Mouse (Mus musculus) liver, embryonic 12.5 days (tissue): ENCODE data around the gene Actr3. TPM values are rescaled to one million over a fixed set of nuclear protein-coding genes. Genes with fewer than 3 reads are reported as not detected.
"Not testable (repeated sequence)": the region's sequence is repeated elsewhere in the genome, so short reads cannot be mapped to it uniquely, and the experiment has no call there.

Source experiments
- ATAC-seq: fragments of 200-750 bp; cut with Nextera tagmentation; 2 replicates; pipeline ENCODE4 v1.8.0; 2017; ENCODE audit warnings: moderate number of reproducible peaks, mild to moderate bottlenecking, moderate library complexity
- H3K27ac ChIP-seq: fragments of 300-500 bp; sonication (generic); 2 replicates; pipeline ENCODE4 v1.5.1; 2016; ENCODE audit warnings: mild to moderate bottlenecking
- H3K27me3 ChIP-seq: fragments of 300-500 bp; sonication (generic); replicated peaks from 2 replicates; pipeline ENCODE4 v1.6.1; 2016; ENCODE audit warnings: mild to moderate bottlenecking, moderate library complexity
- H3K36me3 ChIP-seq: fragments of 300-500 bp; sonication (generic); 2 replicates; pipeline ENCODE4 v1.6.1; 2016; ENCODE audit warnings: mild to moderate bottlenecking, moderate library complexity
- H3K4me1 ChIP-seq: fragments of 300-500 bp; sonication (generic); 2 replicates; pipeline ENCODE4 v1.6.1; 2016
- H3K4me2 ChIP-seq: fragments of 300-500 bp; sonication (generic); 2 replicates; pipeline ENCODE4 v1.6.1; 2016; ENCODE audit warnings: mild to moderate bottlenecking, moderate library complexity
- H3K4me3 ChIP-seq: fragments of 300-500 bp; sonication (generic); 2 replicates; pipeline ENCODE4 v1.5.1; 2016; ENCODE audit warnings: mild to moderate bottlenecking, moderate library complexity
- H3K9ac ChIP-seq: fragments of 300-500 bp; sonication (generic); 2 replicates; pipeline ENCODE4 v1.6.1; 2016; ENCODE audit warnings: mild to moderate bottlenecking, moderate library complexity
- H3K9me3 ChIP-seq: fragments of 300-500 bp; sonication (generic); replicated peaks from 2 replicates; pipeline ENCODE4 v1.6.1; 2016; ENCODE audit warnings: mild to moderate bottlenecking, moderate library complexity
- WGBS: fragments of 180-500 bp; shearing (Covaris S2); methylation state at CpG from one replicate; pipeline ENCODE4 v1.1.7; 2016; ENCODE audit not compliant: insufficient replicate concordance; 5-methylcytosine and 5-hydroxymethylcytosine counted together
- polyA plus RNA-seq: library from polyadenylated mRNA; unstranded; fragments of >200 nt; fragmentation: Nextera tagmentation; extraction: Ambion mirVana; gene quantifications from 2 replicates; pipeline ENCODE4 v1.2.1, GENCODE M21; 2016

Gene Actr3
- polyA plus RNA-seq, 1 experiment from 2014 or later: 177 TPM

DNA sequence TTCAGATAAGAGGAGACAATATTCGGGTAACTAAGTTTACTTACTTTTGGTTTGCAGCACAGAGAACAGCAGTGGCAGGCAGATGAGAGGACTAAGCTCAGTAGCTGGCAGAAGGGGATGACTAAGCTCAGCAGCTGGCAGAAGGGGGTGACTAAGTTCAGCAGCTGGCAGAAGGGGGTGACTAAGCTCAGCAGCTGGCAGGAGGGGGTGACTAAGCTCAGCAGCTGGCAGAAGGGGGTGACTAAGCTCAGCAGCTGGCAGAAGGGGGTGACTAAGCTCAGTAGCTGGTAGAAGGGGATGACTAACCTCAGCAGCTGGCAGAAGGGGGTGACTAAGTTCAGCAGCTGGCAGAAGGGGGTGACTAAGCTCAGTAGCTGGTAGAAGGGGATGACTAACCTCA is 45.9 kb downstream of the Actr3 start:
- not testable (repeated sequence) for H3K27me3 ChIP-seq, H3K4me2 ChIP-seq, H3K9me3 ChIP-seq, H3K9ac ChIP-seq, H3K4me3 ChIP-seq, H3K27ac ChIP-seq, H3K4me1 ChIP-seq, ATAC-seq
- H3K36me3 ChIP-seq: peaks cover 26% of the 10 kb centered on the region
- 58% methylated on average over 1 of the region's 1 CpGs for WGBS

DNA sequence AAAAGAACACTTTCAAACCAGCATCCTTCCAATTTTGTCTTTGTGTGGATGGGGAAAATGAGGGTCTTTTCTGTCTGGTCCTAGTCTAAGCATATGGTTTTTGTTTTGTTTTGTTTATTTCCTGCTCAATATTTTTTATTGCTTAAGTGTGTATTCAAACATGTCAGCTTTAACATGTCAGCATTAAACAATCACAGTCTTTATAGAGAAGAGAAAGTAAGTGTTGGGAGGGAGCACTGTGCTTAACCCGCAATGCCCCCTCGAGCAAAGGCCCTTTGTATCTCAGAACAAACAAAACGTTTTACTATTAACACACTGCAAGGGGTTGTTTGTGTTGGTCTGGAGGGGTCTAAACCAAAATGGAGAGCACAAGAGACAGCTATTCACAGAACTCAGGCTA is 47.2 kb downstream of the Actr3 start:
- H3K27me3 ChIP-seq: no peaks in the 10 kb centered on the region
- no peaks in the 10 kb centered on the region for H3K9me3 ChIP-seq
- H3K36me3 ChIP-seq: peaks cover 19% of the 10 kb centered on the region
- H3K4me1 ChIP-seq: peaks cover 4% of the 10 kb centered on the region; the same call in 1 of the 2 replicates
- no peak for ATAC-seq
- 42% methylated on average over 3 of the region's 3 CpGs for WGBS
- H3K9ac ChIP-seq: no peak overlapping the region
- no peak overlapping the region for H3K4me2 ChIP-seq
- H3K4me3 ChIP-seq: no peak overlapping the region
- no peak overlapping the region for H3K27ac ChIP-seq

DNA sequence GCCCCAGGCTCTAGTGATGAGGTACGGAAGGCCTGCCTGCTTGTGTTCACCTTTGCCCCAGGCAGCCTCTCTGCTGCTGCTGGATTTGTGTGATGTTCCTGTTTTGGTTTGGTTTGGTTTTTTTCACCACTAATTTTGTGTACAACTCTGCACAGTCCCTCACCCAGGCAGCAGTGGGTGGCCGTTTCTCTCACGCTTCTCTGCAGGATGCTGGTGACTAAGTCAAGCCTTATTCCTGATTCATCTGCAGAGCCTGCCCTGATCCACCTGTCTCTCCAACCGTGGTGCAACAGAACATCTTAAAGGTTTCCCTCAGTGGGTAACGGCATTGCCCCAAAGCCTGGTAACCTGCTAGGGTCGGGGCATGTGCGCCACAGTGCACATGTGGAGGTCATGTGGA is 49.3 kb downstream of the Actr3 start:
- no peak overlapping the region for H3K4me3 ChIP-seq
- 67% methylated on average over 7 of the region's 7 CpGs for WGBS
- no peaks in the 10 kb centered on the region for H3K9me3 ChIP-seq
- H3K4me1 ChIP-seq: peaks cover 4% of the 10 kb centered on the region; the same call in 1 of the 2 replicates
- peaks cover 5% of the 10 kb centered on the region for H3K36me3 ChIP-seq
- H3K27me3 ChIP-seq: no peaks in the 10 kb centered on the region
- H3K9ac ChIP-seq: no peak overlapping the region
- peak; percentile 33; the same call in 1 of the 2 replicates for ATAC-seq
- H3K4me2 ChIP-seq: no peak overlapping the region
- no peak overlapping the region for H3K27ac ChIP-seq

DNA sequence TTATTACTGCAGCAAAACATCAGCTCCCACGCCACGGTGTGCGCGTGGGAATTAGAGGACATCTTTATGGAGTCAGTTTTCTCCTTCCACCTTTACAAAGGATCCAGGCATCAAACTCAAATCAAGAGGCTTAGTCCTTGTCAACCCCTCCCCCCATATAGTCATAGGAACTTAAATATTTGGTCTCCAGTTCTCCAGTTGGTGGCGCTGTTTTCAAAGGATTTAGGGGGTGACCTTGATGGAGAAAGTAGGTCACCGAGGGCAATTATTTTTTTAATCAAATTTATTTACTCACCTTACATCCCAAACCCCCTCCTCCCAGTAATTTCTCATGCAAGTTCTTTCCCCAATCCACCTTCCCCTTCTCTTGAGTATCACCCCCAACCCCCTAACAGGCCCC is 52.9 kb downstream of the Actr3 start:
- no peak overlapping the region for H3K4me2 ChIP-seq
- no peaks in the 10 kb centered on the region for H3K9me3 ChIP-seq
- H3K4me3 ChIP-seq: no peak overlapping the region
- no peaks in the 10 kb centered on the region for H3K36me3 ChIP-seq
- WGBS: 49% methylated on average over 6 of the region's 6 CpGs
- no peak overlapping the region for H3K27ac ChIP-seq
- no peaks in the 10 kb centered on the region for H3K4me1 ChIP-seq
- no peak overlapping the region for H3K9ac ChIP-seq
- no peak for ATAC-seq
- H3K27me3 ChIP-seq: no peaks in the 10 kb centered on the region

DNA sequence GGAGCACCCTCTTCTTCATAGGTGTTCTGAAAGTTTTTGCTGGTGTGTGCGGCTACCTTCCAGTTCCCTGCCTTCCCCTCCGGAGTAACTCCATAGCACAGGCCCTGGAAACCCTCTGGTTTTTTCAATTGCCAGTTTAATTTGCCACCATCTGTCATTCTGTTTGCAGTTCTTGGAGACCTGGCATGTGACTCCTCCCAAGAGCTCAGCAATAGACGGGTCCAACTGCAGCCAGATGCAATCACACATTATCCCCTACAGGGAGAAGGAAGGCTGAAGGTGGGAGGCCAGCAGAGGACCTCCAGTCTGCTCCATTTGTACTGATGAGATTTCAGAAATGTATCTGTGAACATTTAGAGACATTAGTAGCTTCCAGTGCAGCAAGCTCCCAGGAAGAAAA is 56.6 kb downstream of the Actr3 start:
- no peaks in the 10 kb centered on the region for H3K36me3 ChIP-seq
- no peak overlapping the region for H3K4me3 ChIP-seq
- H3K4me2 ChIP-seq: no peak overlapping the region
- WGBS: 60% methylated on average over 3 of the region's 3 CpGs
- no peak overlapping the region for H3K27ac ChIP-seq
- H3K27me3 ChIP-seq: no peaks in the 10 kb centered on the region
- no peaks in the 10 kb centered on the region for H3K4me1 ChIP-seq
- ATAC-seq: no peak
- no peaks in the 10 kb centered on the region for H3K9me3 ChIP-seq
- H3K9ac ChIP-seq: no peak overlapping the region

DNA sequence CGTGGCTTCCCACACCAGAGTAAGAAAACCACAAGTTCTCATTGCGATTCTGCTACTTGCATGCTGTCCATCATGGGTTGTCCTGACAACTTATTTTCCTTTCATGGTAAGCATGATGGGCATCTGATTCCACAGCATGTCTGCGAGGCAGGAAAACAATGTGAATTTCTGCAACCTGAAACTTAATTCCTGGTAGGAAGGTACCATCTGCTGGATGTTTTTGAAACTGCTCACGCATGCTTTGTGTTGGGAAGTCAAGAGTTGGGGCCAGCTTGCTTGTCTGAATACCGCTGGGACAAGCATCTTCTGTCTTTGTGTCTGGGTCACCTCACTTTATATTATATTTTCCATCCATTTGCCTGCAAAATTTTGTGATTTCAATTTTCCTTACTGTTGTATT is 62.7 kb downstream of the Actr3 start:
- Histone ChIP-seq H3K4me1 (no peaks in the 10 kb centered on the region), H3K9me3 (no peaks in the 10 kb centered on the region), H3K4me3 (no peak overlapping the region), H3K9ac (no peak overlapping the region), H3K27ac (no peak overlapping the region), H3K27me3 (no peaks in the 10 kb centered on the region), H3K4me2 (no peak overlapping the region), H3K36me3 (no peaks in the 10 kb centered on the region)
- 42% methylated on average over 5 of the region's 5 CpGs for WGBS
- no peak for ATAC-seq

DNA sequence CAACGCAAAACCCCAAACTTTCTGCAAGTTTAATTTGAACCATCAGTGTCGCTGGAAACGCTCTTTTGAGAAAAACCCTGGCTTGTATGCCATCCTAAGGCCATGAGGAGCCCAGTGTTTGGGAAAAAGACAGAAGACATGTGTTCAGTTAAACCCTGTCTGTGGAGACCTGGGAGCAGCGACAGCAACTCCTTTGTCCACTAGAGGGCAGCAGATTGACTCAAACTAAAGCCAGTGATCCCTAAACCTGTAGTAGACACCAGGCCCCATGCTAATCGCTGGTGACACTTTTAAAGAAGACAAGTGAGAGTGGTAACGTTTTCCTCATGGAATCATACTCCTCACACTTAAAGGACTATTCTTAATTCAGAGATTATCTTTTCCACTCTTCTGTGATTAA is 64.7 kb downstream of the Actr3 start:
- Histone ChIP-seq H3K36me3 (no peaks in the 10 kb centered on the region), H3K4me1 (no peaks in the 10 kb centered on the region), H3K27ac (no peak overlapping the region), H3K4me3 (no peak overlapping the region), H3K9me3 (no peaks in the 10 kb centered on the region), H3K27me3 (no peaks in the 10 kb centered on the region), H3K4me2 (no peak overlapping the region), H3K9ac (no peak overlapping the region)
- ATAC-seq: no peak
- 19% methylated on average over 6 of the region's 6 CpGs for WGBS

DNA sequence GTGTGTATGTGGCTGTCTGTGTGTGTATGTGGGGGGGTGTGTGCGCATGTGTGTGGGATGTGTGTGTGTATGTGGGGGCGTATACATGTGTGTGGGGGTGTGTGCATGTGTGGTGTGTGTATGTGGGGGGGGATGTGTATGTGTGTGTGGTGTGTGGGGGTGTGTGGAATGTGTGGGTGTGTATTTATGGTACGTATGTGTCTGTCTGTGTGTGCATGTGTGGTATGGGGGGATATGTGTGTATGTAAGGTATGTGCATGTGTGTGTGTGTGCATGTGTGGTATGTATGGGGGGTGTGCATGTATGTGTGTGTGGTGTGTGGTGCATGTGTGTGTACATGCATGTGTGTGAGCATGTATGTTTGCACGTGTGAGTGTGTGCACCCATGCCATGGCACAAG is 70.0 kb downstream of the Actr3 start:
- H3K4me2 ChIP-seq: no peak overlapping the region
- H3K9me3 ChIP-seq: no peaks in the 10 kb centered on the region
- WGBS: 74% methylated on average over 4 of the region's 4 CpGs

DNA sequence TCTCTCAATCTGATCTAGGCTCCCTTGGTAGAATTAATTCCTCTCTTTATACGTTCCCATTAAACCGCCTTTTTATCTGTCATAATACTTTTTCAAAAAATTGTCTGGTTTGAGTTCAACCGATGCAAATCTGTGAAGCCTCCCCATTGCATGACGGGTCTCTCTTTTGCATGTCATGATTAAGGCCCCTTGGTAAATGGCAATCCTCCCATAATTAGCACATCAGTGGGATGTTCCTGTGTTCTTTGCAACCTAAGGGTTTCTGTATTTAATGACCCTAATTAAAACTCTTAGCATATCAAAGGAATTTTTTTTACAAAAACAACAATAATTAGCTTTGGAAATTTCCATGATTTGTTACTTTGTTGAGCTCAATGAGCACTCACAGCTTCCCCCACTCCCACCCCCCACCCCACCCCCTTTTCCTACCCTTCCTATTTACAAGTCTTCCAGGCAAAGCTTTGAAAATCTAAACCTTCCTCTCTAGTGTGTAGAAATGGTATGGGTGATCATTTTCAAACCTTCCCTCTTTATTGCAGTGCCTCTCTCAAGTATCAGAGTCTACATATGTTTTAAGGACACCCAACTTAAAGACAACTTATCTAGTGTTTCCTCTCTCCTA is 84.0 kb downstream of the Actr3 start:
- no peaks in the 10 kb centered on the region for H3K36me3 ChIP-seq
- no peak overlapping the region for H3K9ac ChIP-seq
- no peak overlapping the region for H3K4me3 ChIP-seq
- no peaks in the 10 kb centered on the region for H3K27me3 ChIP-seq
- 74% methylated on average over 4 of the region's 4 CpGs for WGBS
- no peaks in the 10 kb centered on the region for H3K4me1 ChIP-seq
- no peak overlapping the region for H3K27ac ChIP-seq
- ATAC-seq: no peak
- no peak overlapping the region for H3K4me2 ChIP-seq
- 0 out of 2 replicates have a peak, but pooled peaks cover 10% of the 10 kb centered on the region for H3K9me3 ChIP-seq

More for the DNA sequence above, 70.0 kb downstream of the Actr3 start:
- H3K36me3 ChIP-seq: no peaks in the 10 kb centered on the region
- H3K4me1 ChIP-seq: no peaks in the 10 kb centered on the region
- ATAC-seq: no peak
- no peaks in the 10 kb centered on the region for H3K27me3 ChIP-seq
- no peak overlapping the region for H3K4me3 ChIP-seq
- H3K27ac ChIP-seq: no peak overlapping the region
- no peak overlapping the region for H3K9ac ChIP-seq

DNA sequence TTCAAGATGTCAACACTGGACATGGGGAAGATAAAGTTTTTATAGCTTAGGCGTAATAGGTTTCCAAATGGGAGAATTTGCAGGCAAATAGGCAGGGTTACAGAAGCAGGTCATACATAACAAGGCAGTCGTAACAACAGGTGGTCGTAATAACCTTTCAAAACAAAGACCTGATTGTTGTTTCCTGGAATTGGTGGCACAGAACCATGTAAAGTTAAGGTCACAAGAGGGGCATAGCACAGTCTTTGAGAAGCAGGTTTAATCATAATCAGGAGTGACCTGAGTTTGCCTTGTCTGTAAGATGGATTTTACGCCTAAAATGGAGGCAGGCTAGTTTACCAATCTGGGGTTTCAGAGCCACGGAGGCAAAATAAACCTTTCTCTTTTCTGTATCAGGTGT is 84.7 kb downstream of the Actr3 start:
- 63% methylated on average over 5 of the region's 5 CpGs for WGBS
- Histone ChIP-seq H3K36me3 (no peaks in the 10 kb centered on the region), H3K4me3 (no peak overlapping the region), H3K9ac (no peak overlapping the region), H3K27me3 (no peaks in the 10 kb centered on the region), H3K4me2 (no peak overlapping the region), H3K4me1 (no peaks in the 10 kb centered on the region), H3K9me3 (peaks cover 11% of the 10 kb centered on the region; the same call in 1 of the 2 replicates), H3K27ac (no peak overlapping the region)
- no peak for ATAC-seq

DNA sequence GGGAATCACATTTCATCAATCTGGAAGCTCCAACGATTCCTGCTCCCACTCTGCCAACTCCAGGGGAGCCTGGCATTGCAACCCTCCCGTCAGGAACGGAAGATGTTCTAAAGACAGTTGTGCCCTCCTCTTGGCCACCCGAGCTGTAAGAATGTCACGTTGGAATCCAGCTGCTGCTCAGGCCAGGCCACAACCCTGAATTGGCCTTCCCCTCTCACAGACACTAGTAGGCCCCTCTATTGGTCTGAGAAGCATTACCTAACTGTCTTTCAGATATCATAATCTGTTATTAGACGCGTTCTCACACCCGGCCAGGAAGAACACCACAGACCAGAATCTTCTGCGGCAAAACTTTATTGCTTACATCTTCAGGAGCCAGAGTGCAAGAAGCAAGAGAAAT is 89.7 kb downstream of the Actr3 start:
- peaks cover 12% of the 10 kb centered on the region; the same call in 1 of the 2 replicates for H3K9me3 ChIP-seq
- H3K36me3 ChIP-seq: no peaks in the 10 kb centered on the region
- no peak overlapping the region for H3K27ac ChIP-seq
- H3K9ac ChIP-seq: no peak overlapping the region
- no peaks in the 10 kb centered on the region for H3K27me3 ChIP-seq
- no peak overlapping the region for H3K4me2 ChIP-seq
- no peaks in the 10 kb centered on the region for H3K4me1 ChIP-seq
- H3K4me3 ChIP-seq: no peak overlapping the region
- WGBS: 84% methylated on average over 9 of the region's 9 CpGs
- no peak for ATAC-seq

DNA sequence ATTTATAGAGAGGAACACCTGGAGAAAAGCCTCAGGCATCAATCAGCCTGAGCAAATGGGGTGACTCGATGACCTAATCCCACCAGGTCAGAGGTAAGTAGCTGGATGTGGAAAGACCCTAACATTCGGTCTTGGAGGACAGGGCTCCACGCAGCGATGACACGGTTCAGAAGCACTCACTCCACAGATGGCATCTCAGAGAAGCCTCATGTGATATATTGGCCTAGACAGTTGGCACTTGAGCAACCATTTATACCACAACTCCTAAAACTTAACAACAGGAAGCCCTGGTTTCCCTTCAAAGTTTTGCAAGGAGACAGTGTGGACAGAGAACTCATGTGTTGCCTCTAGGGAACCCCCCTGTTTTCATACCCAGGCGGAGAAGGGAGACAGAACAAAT is 90.1 kb downstream of the Actr3 start:
- WGBS: 78% methylated on average over 6 of the region's 6 CpGs
- Histone ChIP-seq H3K4me2 (no peak overlapping the region), H3K27ac (no peak overlapping the region), H3K36me3 (no peaks in the 10 kb centered on the region), H3K9me3 (peaks cover 8% of the 10 kb centered on the region; the same call in 1 of the 2 replicates), H3K4me3 (no peak overlapping the region), H3K9ac (no peak overlapping the region), H3K4me1 (no peaks in the 10 kb centered on the region), H3K27me3 (no peaks in the 10 kb centered on the region)
- ATAC-seq: no peak

DNA sequence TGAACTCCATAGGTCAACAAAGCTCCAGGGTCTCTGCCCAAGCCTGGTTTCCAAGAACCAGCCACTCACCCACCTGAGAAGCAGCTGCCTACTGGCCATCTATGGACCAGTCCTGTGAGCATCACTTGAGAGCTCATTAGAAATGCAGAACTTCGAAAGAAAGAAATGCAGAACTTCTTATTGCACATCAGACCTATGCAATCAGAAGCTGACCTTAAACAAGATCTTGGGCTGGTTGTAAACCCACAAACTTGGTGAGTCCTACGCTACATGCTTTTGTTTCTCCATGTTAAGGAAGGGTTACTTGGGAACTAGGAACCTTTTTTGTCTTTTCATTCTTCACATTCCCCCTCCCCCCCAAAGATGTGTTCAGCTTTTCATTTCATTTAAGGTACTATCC is 92.4 kb downstream of the Actr3 start:
- 56% methylated on average over 2 of the region's 2 CpGs for WGBS

More for the DNA sequence above, 92.4 kb downstream of the Actr3 start:
- Histone ChIP-seq H3K27ac (no peak overlapping the region), H3K4me3 (no peak overlapping the region), H3K36me3 (no peaks in the 10 kb centered on the region), H3K4me2 (no peak overlapping the region), H3K4me1 (no peaks in the 10 kb centered on the region), H3K9ac (no peak overlapping the region), H3K9me3 (peaks cover 5% of the 10 kb centered on the region; the same call in 1 of the 2 replicates), H3K27me3 (no peaks in the 10 kb centered on the region)
- ATAC-seq: no peak
